Mouse (Mus musculus) liver, embryonic 12.5 days (tissue): ENCODE measurements around the gene Rora. TPM values are rescaled to one million over a fixed set of nuclear protein-coding genes. Genes with fewer than 3 reads are reported as not detected.

Experiments used
- ATAC-seq: fragments of 200-750 bp; cut with Nextera tagmentation; 2 replicates; pipeline ENCODE4 v1.8.0; 2017; ENCODE audit warnings: moderate number of reproducible peaks, mild to moderate bottlenecking, moderate library complexity
- H3K27ac ChIP-seq: fragments of 300-500 bp; sonication (generic); 2 replicates; pipeline ENCODE4 v1.5.1; 2016; ENCODE audit warnings: mild to moderate bottlenecking
- H3K27me3 ChIP-seq: fragments of 300-500 bp; sonication (generic); replicated peaks from 2 replicates; pipeline ENCODE4 v1.6.1; 2016; ENCODE audit warnings: mild to moderate bottlenecking, moderate library complexity
- H3K36me3 ChIP-seq: fragments of 300-500 bp; sonication (generic); 2 replicates; pipeline ENCODE4 v1.6.1; 2016; ENCODE audit warnings: mild to moderate bottlenecking, moderate library complexity
- H3K4me1 ChIP-seq: fragments of 300-500 bp; sonication (generic); 2 replicates; pipeline ENCODE4 v1.6.1; 2016
- H3K4me2 ChIP-seq: fragments of 300-500 bp; sonication (generic); 2 replicates; pipeline ENCODE4 v1.6.1; 2016; ENCODE audit warnings: mild to moderate bottlenecking, moderate library complexity
- H3K4me3 ChIP-seq: fragments of 300-500 bp; sonication (generic); 2 replicates; pipeline ENCODE4 v1.5.1; 2016; ENCODE audit warnings: mild to moderate bottlenecking, moderate library complexity
- H3K9ac ChIP-seq: fragments of 300-500 bp; sonication (generic); 2 replicates; pipeline ENCODE4 v1.6.1; 2016; ENCODE audit warnings: mild to moderate bottlenecking, moderate library complexity
- H3K9me3 ChIP-seq: fragments of 300-500 bp; sonication (generic); replicated peaks from 2 replicates; pipeline ENCODE4 v1.6.1; 2016; ENCODE audit warnings: mild to moderate bottlenecking, moderate library complexity
- WGBS: fragments of 180-500 bp; shearing (Covaris S2); methylation state at CpG from one replicate; pipeline ENCODE4 v1.1.7; 2016; ENCODE audit not compliant: insufficient replicate concordance; 5-methylcytosine and 5-hydroxymethylcytosine counted together
- polyA plus RNA-seq: library from polyadenylated mRNA; unstranded; fragments of >200 nt; fragmentation: Nextera tagmentation; extraction: Ambion mirVana; gene quantifications from 2 replicates; pipeline ENCODE4 v1.2.1, GENCODE M21; 2016

Rora gene
- polyA plus RNA-seq, 1 experiment from 2014 or later: 2.4 TPM

DNA sequence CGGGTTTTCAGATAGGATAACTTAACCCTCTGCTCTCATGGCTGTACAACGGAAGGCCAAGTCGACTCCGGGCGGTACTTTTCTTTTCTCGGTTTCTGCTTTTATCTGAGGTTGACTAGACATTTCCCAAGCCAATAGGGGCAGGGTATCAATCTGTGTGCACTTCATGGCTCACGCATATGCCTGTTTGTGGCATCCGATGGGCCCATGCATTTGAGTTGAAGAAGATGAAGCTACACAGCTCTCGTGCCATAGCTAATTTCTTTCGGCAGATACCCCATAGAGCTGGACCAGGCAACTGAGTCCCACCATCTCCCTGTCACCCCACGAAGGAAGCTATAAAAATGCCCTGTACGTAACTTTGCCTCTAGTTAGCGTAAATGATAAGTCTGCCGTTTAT lies 641.3 kb downstream of the Rora start:
- WGBS: 75% methylated on average over 14 of the region's 14 CpGs

GRCm38 (mm10) chr9:69295826-69296225 lies 642.2 kb downstream of the Rora start:
- Histone ChIP-seq H3K4me2 (no peak overlapping the region), H3K4me3 (no peak overlapping the region), H3K4me1 (no peaks in the 10 kb centered on the region), H3K36me3 (no peaks in the 10 kb centered on the region), H3K9ac (no peak overlapping the region), H3K27me3 (peaks cover 36% of the 10 kb centered on the region), H3K27ac (no peak overlapping the region), H3K9me3 (no peaks in the 10 kb centered on the region)
- WGBS: 71% methylated on average over 3 of the region's 3 CpGs
- no peak for ATAC-seq

More for the DNA sequence above, 641.3 kb downstream of the Rora start:
- no peak for ATAC-seq
- Histone ChIP-seq H3K27ac (no peak overlapping the region), H3K9ac (no peak overlapping the region), H3K4me1 (peaks cover 6% of the 10 kb centered on the region), H3K4me2 (no peak overlapping the region), H3K4me3 (no peak overlapping the region), H3K36me3 (no peaks in the 10 kb centered on the region), H3K27me3 (peaks cover 46% of the 10 kb centered on the region), H3K9me3 (no peaks in the 10 kb centered on the region)

- Histone ChIP-seq H3K9ac (no peak overlapping the region), H3K4me2 (no peak overlapping the region), H3K36me3 (no peaks in the 10 kb centered on the region), H3K9me3 (no peaks in the 10 kb centered on the region), H3K4me1 (0 out of 2 replicates have a peak, but pooled peaks cover 4% of the 10 kb centered on the region), H3K4me3 (no peak overlapping the region), H3K27ac (no peak overlapping the region), H3K27me3 (peaks cover 30% of the 10 kb centered on the region)
- ATAC-seq: no peak
- 16% methylated on average over 2 of the region's 2 CpGs for WGBS
These were observed 642.8 kb downstream of the Rora start for GRCm38 (mm10) chr9:69296418-69296817.

GRCm38 (mm10) chr9:69297766-69298375 lies 644.3 kb downstream of the Rora start:
- 0 out of 2 replicates have a peak, but pooled peaks cover 4% of the 10 kb centered on the region for H3K4me1 ChIP-seq
- no peaks in the 10 kb centered on the region for H3K9me3 ChIP-seq
- WGBS: 44% methylated on average over 7 of the region's 7 CpGs

GRCm38 (mm10) chr9:69298566-69299335 lies 645.2 kb downstream of the Rora start:
- Histone ChIP-seq H3K9me3 (no peaks in the 10 kb centered on the region), H3K27me3 (peaks cover 13% of the 10 kb centered on the region), H3K27ac (no peak overlapping the region), H3K4me3 (no peak overlapping the region), H3K4me2 (no peak overlapping the region), H3K36me3 (no peaks in the 10 kb centered on the region), H3K9ac (no peak overlapping the region), H3K4me1 (0 out of 2 replicates have a peak, but pooled peaks cover 4% of the 10 kb centered on the region)
- no peak for ATAC-seq
- 56% methylated on average over 12 of the region's 12 CpGs for WGBS

More at GRCm38 (mm10) chr9:69297766-69298375, 644.3 kb downstream of the Rora start:
- no peak overlapping the region for H3K27ac ChIP-seq
- no peak overlapping the region for H3K9ac ChIP-seq
- H3K4me2 ChIP-seq: no peak overlapping the region
- no peak for ATAC-seq
- H3K27me3 ChIP-seq: peaks cover 22% of the 10 kb centered on the region
- no peaks in the 10 kb centered on the region for H3K36me3 ChIP-seq
- no peak overlapping the region for H3K4me3 ChIP-seq

DNA sequence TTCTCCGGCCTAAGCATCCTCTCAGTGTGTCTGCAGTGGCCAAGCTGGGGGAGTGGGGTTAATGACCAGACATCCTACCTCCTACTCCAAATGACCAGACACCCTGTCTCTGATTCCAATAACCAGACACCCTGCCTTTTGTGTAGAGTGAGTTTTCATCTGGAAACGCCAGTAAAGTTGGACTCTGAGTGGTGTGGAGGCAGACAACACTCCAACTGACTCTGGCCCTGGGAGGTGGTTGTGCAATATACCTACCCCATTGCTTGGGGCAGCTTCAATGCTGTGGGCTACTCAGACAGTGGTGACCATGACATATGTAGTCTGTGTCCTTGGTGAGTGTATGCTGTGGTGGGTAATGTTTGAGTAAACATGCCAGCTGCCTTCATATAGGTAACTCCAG lies 645.9 kb downstream of the Rora start:
- no peak overlapping the region for H3K4me3 ChIP-seq
- H3K4me2 ChIP-seq: no peak overlapping the region
- peaks cover 9% of the 10 kb centered on the region for H3K27me3 ChIP-seq
- H3K4me1 ChIP-seq: 0 out of 2 replicates have a peak, but pooled peaks cover 4% of the 10 kb centered on the region
- 36% methylated on average over 2 of the region's 2 CpGs for whole genome bisulfite sequencing
- ATAC-seq: no peak
- no peak overlapping the region for H3K9ac ChIP-seq
- no peaks in the 10 kb centered on the region for H3K9me3 ChIP-seq
- H3K36me3 ChIP-seq: no peaks in the 10 kb centered on the region
- H3K27ac ChIP-seq: no peak overlapping the region

GRCm38 (mm10) chr9:69300296-69300695 lies 646.7 kb downstream of the Rora start:
- Histone ChIP-seq H3K9me3 (no peaks in the 10 kb centered on the region), H3K9ac (no peak overlapping the region), H3K36me3 (no peaks in the 10 kb centered on the region), H3K27ac (no peak overlapping the region), H3K4me3 (no peak overlapping the region), H3K4me1 (0 out of 2 replicates have a peak, but pooled peaks cover 10% of the 10 kb centered on the region), H3K27me3 (peaks cover 5% of the 10 kb centered on the region; the same call in 1 of the 2 replicates), H3K4me2 (no peak overlapping the region)
- 72% methylated on average over 8 of the region's 8 CpGs for WGBS
- no peak for ATAC-seq

DNA sequence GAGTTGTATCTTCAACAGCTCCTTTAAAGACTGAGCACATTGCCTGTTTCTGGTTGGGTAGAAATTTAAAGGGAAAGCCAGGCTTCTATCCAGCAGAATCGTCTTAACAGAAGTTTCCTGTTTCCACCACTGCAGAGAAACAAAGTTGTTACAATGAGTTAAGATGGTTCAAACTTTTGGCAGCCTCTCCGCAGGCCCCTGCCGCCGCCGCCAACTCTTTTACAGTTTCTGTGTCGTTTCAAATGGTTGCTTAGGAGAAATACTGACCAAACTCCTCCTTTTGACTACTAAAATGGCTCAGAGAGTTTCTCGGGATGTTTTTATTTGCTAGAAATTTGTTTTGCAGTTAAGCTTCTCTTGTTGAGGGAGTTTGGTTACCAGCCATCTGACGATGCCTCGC lies 647.9 kb downstream of the Rora start:
- WGBS: 25% methylated on average over 9 of the region's 9 CpGs
- ATAC-seq: no peak
- Histone ChIP-seq H3K36me3 (no peaks in the 10 kb centered on the region), H3K9me3 (no peaks in the 10 kb centered on the region), H3K9ac (no peak overlapping the region), H3K27ac (no peak overlapping the region), H3K4me3 (no peak overlapping the region), H3K4me1 (0 out of 2 replicates have a peak, but pooled peaks cover 10% of the 10 kb centered on the region), H3K27me3 (peaks cover 5% of the 10 kb centered on the region; the same call in 1 of the 2 replicates), H3K4me2 (no peak overlapping the region)

GRCm38 (mm10) chr9:69301955-69302354 lies 648.4 kb downstream of the Rora start:
- Histone ChIP-seq H3K4me3 (no peak overlapping the region), H3K4me1 (0 out of 2 replicates have a peak, but pooled peaks cover 10% of the 10 kb centered on the region), H3K27ac (no peak overlapping the region), H3K36me3 (no peaks in the 10 kb centered on the region), H3K4me2 (no peak overlapping the region), H3K27me3 (peaks cover 5% of the 10 kb centered on the region; the same call in 1 of the 2 replicates), H3K9me3 (no peaks in the 10 kb centered on the region), H3K9ac (no peak overlapping the region)
- 31% methylated on average over 4 of the region's 4 CpGs for WGBS
- no peak for ATAC-seq

DNA sequence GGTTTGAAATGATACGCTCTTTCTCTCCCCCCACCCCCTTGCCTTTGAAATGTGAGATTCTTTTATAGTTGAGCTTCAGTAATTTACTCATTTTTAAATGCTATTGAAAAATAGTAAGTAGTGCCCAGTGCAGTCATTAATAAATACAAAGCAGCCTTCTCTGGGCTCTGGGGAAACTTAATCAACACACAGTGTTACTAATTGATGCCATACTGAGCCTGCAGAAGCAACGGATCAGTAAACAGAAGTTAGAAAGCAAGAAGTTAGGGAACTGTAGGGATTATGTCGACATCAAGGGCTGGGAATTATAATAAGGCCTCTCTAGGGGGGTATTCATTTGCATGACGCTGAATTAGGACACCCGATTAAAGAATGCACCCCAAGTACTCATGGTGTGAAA lies 649.3 kb downstream of the Rora start:
- ATAC-seq: no peak
- peaks cover 5% of the 10 kb centered on the region; the same call in 1 of the 2 replicates for H3K27me3 ChIP-seq
- 44% methylated on average over 5 of the region's 5 CpGs for WGBS

DNA sequence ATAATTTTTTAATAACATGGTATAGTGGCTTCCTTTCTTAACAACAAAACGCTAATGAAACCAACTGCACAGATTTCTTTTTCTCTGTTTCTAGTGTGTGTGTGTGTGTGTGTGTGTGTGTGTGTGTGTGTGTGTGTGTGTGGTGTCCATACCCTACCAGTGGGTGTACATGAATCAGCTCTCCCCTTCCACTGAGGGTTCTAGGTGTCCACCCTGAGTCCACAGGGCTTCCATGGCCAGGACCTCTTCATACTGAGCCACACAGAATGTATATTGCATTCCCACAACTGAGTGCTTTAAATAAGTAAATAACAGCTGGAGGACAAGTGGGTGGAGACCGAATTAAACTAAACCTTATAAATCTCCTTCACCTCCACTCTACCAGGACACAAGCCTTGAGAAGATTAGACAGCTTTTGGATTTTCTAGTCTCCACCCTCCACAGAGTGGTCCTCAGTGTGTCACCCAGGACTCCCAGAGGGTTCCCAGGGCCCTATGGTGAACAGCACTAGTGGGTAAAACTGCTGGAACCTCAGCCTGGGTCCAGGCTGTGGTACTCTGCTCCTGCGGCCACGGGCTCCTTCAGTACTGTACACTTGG lies 649.9 kb downstream of the Rora start:
- no peak for ATAC-seq
- H3K27me3 ChIP-seq: peaks cover 5% of the 10 kb centered on the region; the same call in 1 of the 2 replicates
- H3K36me3 ChIP-seq: no peaks in the 10 kb centered on the region
- no peaks in the 10 kb centered on the region for H3K9me3 ChIP-seq
- H3K4me1 ChIP-seq: 0 out of 2 replicates have a peak, but pooled peaks cover 10% of the 10 kb centered on the region
- 65% methylated on average over 4 of the region's 4 CpGs for whole genome bisulfite sequencing
- H3K9ac ChIP-seq: no peak overlapping the region
- H3K4me2 ChIP-seq: no peak overlapping the region
- H3K4me3 ChIP-seq: no peak overlapping the region
- H3K27ac ChIP-seq: no peak overlapping the region

More for the DNA sequence above, 649.3 kb downstream of the Rora start:
- H3K4me3 ChIP-seq: no peak overlapping the region
- H3K9me3 ChIP-seq: no peaks in the 10 kb centered on the region
- no peak overlapping the region for H3K27ac ChIP-seq
- no peak overlapping the region for H3K9ac ChIP-seq
- H3K36me3 ChIP-seq: no peaks in the 10 kb centered on the region
- H3K4me1 ChIP-seq: 0 out of 2 replicates have a peak, but pooled peaks cover 10% of the 10 kb centered on the region
- no peak overlapping the region for H3K4me2 ChIP-seq

DNA sequence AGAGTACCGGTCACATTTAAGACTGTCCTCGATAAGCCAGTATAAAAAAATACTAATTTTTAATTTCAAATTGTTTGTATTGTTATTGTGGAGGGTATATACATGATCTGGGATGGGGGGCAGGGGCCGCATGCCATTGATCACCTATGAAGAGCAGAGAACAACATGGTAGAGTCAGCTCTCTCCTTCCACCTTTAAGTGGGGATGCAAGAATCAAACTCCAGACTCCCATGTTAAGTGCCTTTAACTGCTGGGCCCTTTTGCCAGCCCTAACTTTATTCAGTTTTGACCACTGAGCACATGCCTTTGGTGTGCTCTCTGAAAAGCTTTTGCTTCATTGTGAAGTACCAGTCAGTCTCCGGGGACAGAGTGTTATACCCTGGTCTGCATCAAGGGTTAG lies 650.4 kb downstream of the Rora start:
- Histone ChIP-seq H3K27ac (no peak overlapping the region), H3K27me3 (peaks cover 5% of the 10 kb centered on the region; the same call in 1 of the 2 replicates), H3K4me2 (no peak overlapping the region), H3K9me3 (no peaks in the 10 kb centered on the region), H3K4me3 (no peak overlapping the region), H3K4me1 (0 out of 2 replicates have a peak, but pooled peaks cover 10% of the 10 kb centered on the region), H3K9ac (no peak overlapping the region), H3K36me3 (no peaks in the 10 kb centered on the region)
- WGBS: 71% methylated on average over 4 of the region's 4 CpGs
- ATAC-seq: no peak
